Mouse (Mus musculus) ES-E14 (cell line): ENCODE data around the gene Agap1. TPM values are rescaled to one million over a fixed set of nuclear protein-coding genes. Genes with fewer than 3 reads are reported as not detected.

Experiments used
- DNase-seq: peaks from one replicate; pipeline ENCODE4 v3.0.0-alpha.2; 2013; ENCODE audit warnings: low read depth, low spot score
- H3K27ac ChIP-seq: 2 replicates; pipeline ENCODE4 v1.5.1; 2012; ENCODE audit warnings: low read depth, mild to moderate bottlenecking, low read length, moderate library complexity, mixed read lengths; ENCODE audit not compliant: poor library complexity, insufficient read depth, severe bottlenecking
- H3K36me3 ChIP-seq: 2 replicates; pipeline ENCODE4 v1.6.1; 2012; ENCODE audit warnings: mild to moderate bottlenecking, low read length, moderate library complexity, mixed read lengths; ENCODE audit not compliant: control insufficient read depth, poor library complexity, insufficient read depth, severe bottlenecking
- H3K4me1 ChIP-seq, 2 experiments: fragments of 150-350 bp in 1 of 2; sonication (generic) in 1 of 2; 2 replicates each; pipeline ENCODE4 v1.6.1; 2012; ENCODE audit warnings: low read length in 2 of 2, mild to moderate bottlenecking in 1 of 2, mixed read lengths in 1 of 2; ENCODE audit not compliant: control insufficient read depth in 2 of 2, insufficient read depth in 2 of 2, poor library complexity in 1 of 2
- H3K4me3 ChIP-seq, 2 experiments: fragments of 150-350 bp in 1 of 2; sonication (generic) in 1 of 2; 2 replicates each; pipeline ENCODE4 v1.5.1; 2012; ENCODE audit warnings: low read length in 2 of 2, low read depth in 1 of 2, mild to moderate bottlenecking in 1 of 2, mixed read lengths in 1 of 2; ENCODE audit not compliant: insufficient read depth in 1 of 2, poor library complexity in 1 of 2, severe bottlenecking in 1 of 2
- H3K9ac ChIP-seq: 2 replicates; pipeline ENCODE4 v1.6.1; 2012; ENCODE audit warnings: low read depth, mild to moderate bottlenecking, low read length, mixed read lengths; ENCODE audit not compliant: poor library complexity, insufficient read depth, severe bottlenecking
- H3K9me3 ChIP-seq: fragments of 150-350 bp; sonication (generic); 2 replicates; pipeline ENCODE4 v1.6.1; 2012; ENCODE audit warnings: low read depth, mild to moderate bottlenecking, low read length; ENCODE audit not compliant: control insufficient read depth, insufficient read depth
- CHD2 ChIP-seq: IDR thresholded peaks from 2 replicates; pipeline ENCODE4 v1.6.1; 2014; ENCODE audit warnings: mild to moderate bottlenecking, low read depth, low read length, inconsistent platforms
- HCFC1 ChIP-seq: IDR thresholded peaks from 2 replicates; pipeline ENCODE4 v1.6.1; 2012; ENCODE audit warnings: low read length, inconsistent platforms, borderline replicate concordance; ENCODE audit not compliant: insufficient read depth
- MAFK ChIP-seq: IDR thresholded peaks from 2 replicates; pipeline ENCODE4 v1.6.1; 2014; ENCODE audit warnings: mild to moderate bottlenecking, low read depth, low read length, inconsistent platforms; ENCODE audit not compliant: insufficient read depth
- ZC3H11A ChIP-seq: IDR thresholded peaks from 2 replicates; pipeline ENCODE4 v1.6.1; 2012; ENCODE audit warnings: low read depth, mild to moderate bottlenecking, inconsistent platforms, low read length, borderline replicate concordance
- ZNF384 ChIP-seq: IDR thresholded peaks from 2 replicates; pipeline ENCODE4 v1.6.1; 2012; ENCODE audit warnings: low read depth, low read length, inconsistent platforms
- in situ Hi-C, 2 experiments: fragments of 600-800 bp; cut with MboI; formaldehyde crosslinking; loops; one replicate each; pipeline ENCODE4 v1.15.1; 2025; ENCODE audit warnings: low sequenced_read_pairs in 2 of 2, inconsistent platforms in 1 of 2; ENCODE audit not compliant: unreplicated experiment in 2 of 2
- total RNA-seq: library from RNA; depleted of rRNA; stranded (reverse); fragments of 300-350 nt; gene quantifications from 2 replicates; pipeline ENCODE4 v1.2.3, GENCODE M21; 2012

Agap1 gene
- total RNA-seq, 1 experiment = 19.8 TPM

DNA sequence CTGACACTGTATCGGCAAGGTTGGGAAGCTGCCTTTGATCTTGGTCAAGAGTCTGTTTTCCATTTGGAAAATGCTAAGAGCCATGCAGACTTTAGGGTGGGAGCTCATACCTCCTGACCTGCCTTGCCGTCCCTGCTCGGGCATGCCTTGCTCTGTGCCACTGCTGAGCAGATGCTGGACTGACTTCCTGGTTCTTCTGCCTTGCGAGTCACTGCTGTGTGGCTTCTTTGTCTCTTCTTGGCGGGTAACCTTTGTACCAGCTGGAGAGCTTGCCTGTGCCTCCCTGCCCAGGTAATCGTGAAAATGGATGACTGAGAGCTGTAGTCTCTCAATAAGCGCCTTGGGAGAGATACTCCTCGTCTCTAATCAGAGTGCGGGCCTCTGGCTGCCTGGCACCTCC, 20.2 kb downstream of the Agap1 start:
- in situ Hi-C loops = no loop called here

DNA sequence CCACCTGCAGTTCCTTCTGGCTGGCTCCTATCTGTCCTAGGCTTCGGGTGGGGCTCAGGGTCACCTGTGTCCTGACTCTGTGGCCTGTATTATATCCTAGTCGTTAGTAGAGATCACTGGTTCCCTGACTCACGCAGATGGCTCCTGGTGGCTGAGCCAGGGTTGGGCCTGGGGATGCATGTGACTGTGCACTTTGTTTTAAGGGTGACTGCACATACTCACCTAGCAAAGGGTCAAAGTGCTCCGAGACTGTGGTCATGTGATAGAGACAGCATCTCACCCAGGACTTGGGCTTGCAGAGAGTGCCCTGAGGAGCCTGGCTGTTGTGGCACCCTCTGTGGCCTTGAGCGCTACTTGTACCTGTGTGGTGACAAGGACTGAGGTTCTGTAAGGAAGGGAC, 22.4 kb downstream of the Agap1 start:
- TF ChIP-seq ZC3H11A (no peak), MAFK (no peak), ZNF384 (no peak), HCFC1 (no peak), CHD2 (no peak)
- peaks cover 0 to 8% of the 10 kb centered on the region in 2 experiments; a peak in 2 of 4 replicates for H3K4me1 ChIP-seq
- in situ Hi-C loops = no loop called here

More for the DNA sequence above, 20.2 kb downstream of the Agap1 start:
- H3K4me1 ChIP-seq = peaks cover 0 to 2% of the 10 kb centered on the region in 2 experiments; a peak in 1 of 4 replicates
- H3K4me3 ChIP-seq = no peak overlapping the region; a peak in 1 of 4 replicates
- no peak overlapping the region for H3K27ac ChIP-seq
- H3K9me3 ChIP-seq = no peaks in the 10 kb centered on the region
- H3K36me3 ChIP-seq = no peaks in the 10 kb centered on the region
- H3K9ac ChIP-seq = no peak overlapping the region
- no peak for DNase-seq
- TF ChIP-seq CHD2 (no peak), ZC3H11A (no peak), HCFC1 (no peak), MAFK (no peak), ZNF384 (no peak)

DNA sequence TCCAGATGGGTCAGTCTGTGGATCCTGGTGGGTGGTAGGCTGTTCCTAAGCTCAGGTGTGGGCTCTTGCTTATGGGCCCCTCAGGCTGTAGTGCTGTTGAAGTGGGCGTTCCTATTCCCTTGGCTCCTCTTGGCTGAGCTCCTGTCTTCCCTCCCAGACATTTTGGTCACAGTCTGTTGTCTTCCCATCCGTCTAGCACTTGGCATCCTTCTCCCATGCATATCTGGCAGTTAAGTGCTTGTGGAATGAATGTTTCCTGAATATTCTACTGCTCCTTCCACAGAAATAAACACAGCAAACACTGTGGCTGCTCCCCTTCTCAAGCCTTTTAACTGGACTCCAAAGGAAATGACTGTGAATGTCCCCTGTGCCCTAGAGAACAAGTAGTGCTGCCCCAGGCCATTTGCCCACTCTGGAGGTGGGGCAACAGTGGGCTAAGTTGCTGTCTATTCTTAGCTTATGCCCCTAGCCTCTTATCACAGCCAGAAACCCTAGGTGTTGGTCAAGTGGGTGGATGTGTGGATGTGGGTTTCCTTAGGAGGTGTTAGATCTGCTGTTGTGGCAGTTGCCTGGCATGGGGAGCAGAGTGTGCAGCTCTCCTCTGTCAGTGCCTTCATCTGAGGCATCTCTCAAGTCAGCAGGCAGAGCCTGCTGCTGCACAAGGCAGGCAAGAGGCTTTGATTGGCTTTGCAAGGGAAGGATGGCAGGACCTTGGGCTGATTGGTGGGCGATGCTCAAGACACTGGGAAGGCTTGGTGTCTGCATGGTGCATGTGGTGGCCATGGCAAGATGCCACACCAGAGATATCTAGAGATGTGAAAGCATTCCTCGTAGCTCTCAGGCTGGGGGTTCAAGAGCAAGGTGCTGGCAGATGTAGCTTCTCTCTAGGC, 24.2 kb downstream of the Agap1 start:
- peaks cover 0 to 8% of the 10 kb centered on the region in 2 experiments; a peak in 2 of 4 replicates for H3K4me1 ChIP-seq
- TF ChIP-seq CHD2 (no peak), ZNF384 (no peak), HCFC1 (no peak), ZC3H11A (no peak), MAFK (no peak)
- no peak overlapping the region for H3K27ac ChIP-seq
- H3K9me3 ChIP-seq = no peaks in the 10 kb centered on the region
- DNase-seq = no peak
- no peak overlapping the region for H3K4me3 ChIP-seq
- in situ Hi-C loops = no loop called here
- no peaks in the 10 kb centered on the region for H3K36me3 ChIP-seq
- H3K9ac ChIP-seq = no peak overlapping the region

More for the DNA sequence above, 22.4 kb downstream of the Agap1 start:
- Histone ChIP-seq H3K9ac (no peak overlapping the region), H3K4me3 (no peak overlapping the region), H3K9me3 (no peaks in the 10 kb centered on the region), H3K36me3 (no peaks in the 10 kb centered on the region), H3K27ac (no peak overlapping the region)
- DNase-seq = no peak

DNA sequence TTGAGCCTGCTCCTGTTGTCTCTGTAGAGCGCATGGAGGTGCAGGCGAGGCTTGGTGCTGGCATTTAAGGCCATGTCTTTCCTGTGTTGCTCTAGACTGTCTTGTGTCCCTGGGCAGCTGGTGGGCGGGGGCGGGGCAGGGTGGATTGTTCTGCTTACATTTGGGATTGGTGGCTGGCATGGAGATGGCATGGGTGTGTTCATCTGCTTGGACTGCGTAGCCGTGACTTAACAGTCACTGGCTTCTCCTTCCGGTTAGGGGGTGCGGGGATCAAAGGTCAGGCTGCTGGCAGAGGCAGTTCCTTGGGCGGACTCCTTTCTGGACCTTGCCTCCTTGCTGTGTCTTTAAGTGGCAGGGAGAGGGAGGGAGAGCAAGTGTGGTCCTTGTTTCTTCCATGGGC, 26.5 kb downstream of the Agap1 start:
- no peak overlapping the region for H3K4me3 ChIP-seq
- in situ Hi-C loops = no loop called here
- no peaks in the 10 kb centered on the region for H3K9me3 ChIP-seq
- no peak for DNase-seq
- no peak overlapping the region for H3K27ac ChIP-seq
- H3K4me1 ChIP-seq = peaks cover 0 to 9% of the 10 kb centered on the region in 2 experiments; a peak in 2 of 4 replicates
- no peak overlapping the region for H3K9ac ChIP-seq
- TF ChIP-seq ZC3H11A = no peak
- no peak for TF ChIP-seq CHD2
- no peak for TF ChIP-seq ZNF384
- no peak for TF ChIP-seq MAFK
- H3K36me3 ChIP-seq = no peaks in the 10 kb centered on the region
